Mouse (Mus musculus): ENCODE data around the gene Aloxe3. TPM values are rescaled to one million over a fixed set of nuclear protein-coding genes. Genes with fewer than 3 reads are reported as not detected.
"Not testable (repeated sequence)": the region's sequence is repeated elsewhere in the genome, so short reads cannot be mapped to it uniquely, and the experiment has no call there.

The Aloxe3 gene
- polyA plus RNA-seq, 1 experiment, result 0.01 TPM

DNA sequence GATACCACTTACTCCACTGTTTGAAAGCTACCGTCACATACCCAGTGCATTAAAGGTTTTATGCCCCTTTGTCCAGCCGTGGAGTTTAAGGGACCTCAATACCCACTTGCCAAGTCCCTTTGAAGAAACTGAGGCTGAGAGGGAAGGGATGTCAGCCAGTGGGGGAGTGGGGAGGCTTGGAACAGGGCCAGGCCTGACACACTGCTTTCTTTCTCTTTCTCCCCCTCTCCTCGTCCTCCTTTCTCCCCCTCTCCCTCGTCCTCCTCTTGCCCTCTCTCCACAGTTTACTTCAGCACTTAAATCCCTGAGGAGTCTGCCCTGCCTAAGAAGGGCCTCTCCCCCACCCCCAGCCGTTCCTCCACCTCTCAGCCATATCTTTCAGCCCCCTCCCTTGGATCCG, 35.3 kb upstream of the Aloxe3 start:
- TF ChIP-seq MYOG (IDR thresholded peaks at IDR 0.05; ENCODE audit: control insufficient read depth in 1 of 3, insufficient read depth in 1 of 3, insufficient read length in 2 of 3, low read depth in 2 of 3) (no peak), POLR2A (IDR thresholded peaks at IDR 0.05; ENCODE audit: insufficient read length, low read depth) (no peak), E2F4 (IDR thresholded peaks at IDR 0.05; ENCODE audit: insufficient read depth) (no peak), MYOD1 (IDR thresholded peaks at IDR 0.05; ENCODE audit: control insufficient read depth in 1 of 3, insufficient read length in 2 of 3, low read depth in 2 of 3) (no peak), SRF (IDR thresholded peaks at IDR 0.05; ENCODE audit: control insufficient read depth, insufficient read length, low read depth) (no peak), TCF12 (IDR thresholded peaks at IDR 0.05; ENCODE audit: insufficient read depth, poor library complexity, severe bottlenecking) (no peak), MAX (IDR thresholded peaks at IDR 0.05; ENCODE audit: low read depth) (no peak), REST (IDR thresholded peaks at IDR 0.05; ENCODE audit: insufficient read depth, insufficient read length) (no peak), POLR2AphosphoS2 (IDR thresholded peaks at IDR 0.05; ENCODE audit: insufficient read length, low read depth) (no peak), USF1 (IDR thresholded peaks at IDR 0.05; ENCODE audit: low read depth) (no peak), TCF3 (IDR thresholded peaks at IDR 0.05; ENCODE audit: insufficient read length, low read depth) (no peak), CEBPB (IDR thresholded peaks at IDR 0.05; ENCODE audit: insufficient read depth, poor library complexity, severe bottlenecking) (no peak)
- peak overlapping the region; percentile 91 for H3K4me2 ChIP-seq (ENCODE audit: low read depth)
- no peak overlapping the region for H3ac ChIP-seq (ENCODE audit: control insufficient read depth, insufficient read length)
- H3K79me2 ChIP-seq (ENCODE audit: control insufficient read depth, insufficient read depth), result peaks cover 26% of the 10 kb centered on the region
- H3K27me3 ChIP-seq (ENCODE audit: control insufficient read depth, insufficient read depth, insufficient read length), result no peaks in the 10 kb centered on the region
- peaks cover 20% of the 10 kb centered on the region for H3K36me3 ChIP-seq (ENCODE audit: control insufficient read depth, insufficient read depth)
- peak overlapping the region; percentile 92 for H3K4me3 ChIP-seq

DNA sequence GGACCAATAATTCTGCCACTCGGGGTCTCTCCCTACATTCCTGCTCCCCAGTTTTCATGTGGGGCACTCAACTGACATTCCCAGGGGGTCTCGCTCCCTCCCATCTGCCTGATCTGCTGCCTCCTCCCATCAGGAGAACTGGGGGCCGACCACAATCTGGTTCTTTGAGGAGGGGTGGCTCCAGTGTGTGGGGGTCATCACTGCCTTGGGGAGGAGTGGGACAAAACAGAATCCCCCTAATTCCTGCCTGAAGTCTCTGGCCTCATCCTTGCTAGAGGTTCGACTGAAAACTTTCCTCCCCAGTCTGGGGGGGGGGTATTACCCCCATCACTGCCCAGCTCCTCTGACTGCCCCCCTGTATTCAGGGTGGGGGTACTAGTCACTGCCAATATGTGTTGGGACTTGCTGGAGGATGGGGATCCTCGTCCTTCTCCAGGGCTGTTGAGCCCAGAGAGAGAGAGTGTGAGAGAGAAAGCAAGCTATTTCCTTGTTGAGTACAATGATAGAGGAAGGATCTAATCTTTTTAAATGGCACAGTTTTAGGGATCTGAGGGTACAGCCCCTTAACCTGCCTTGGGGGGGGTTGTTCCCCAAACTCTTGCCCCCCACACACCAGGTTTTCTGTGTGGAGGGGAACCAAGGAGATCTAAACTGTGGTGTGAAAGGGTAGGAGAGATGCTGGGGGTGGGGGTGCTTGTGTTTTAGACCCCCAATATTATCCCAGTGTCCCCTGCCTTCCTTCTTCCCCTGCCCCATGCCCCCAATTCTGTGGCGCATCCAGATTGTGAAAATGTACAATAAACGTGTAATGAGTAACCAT, 33.9 kb upstream of the Aloxe3 start:
- Histone ChIP-seq H3ac (ENCODE audit: control insufficient read depth, insufficient read length) (no peak overlapping the region), H3K79me2 (ENCODE audit: control insufficient read depth, insufficient read depth) (peaks cover 26% of the 10 kb centered on the region), H3K4me2 (ENCODE audit: low read depth) (no peak overlapping the region), H3K36me3 (ENCODE audit: control insufficient read depth, insufficient read depth) (peaks cover 20% of the 10 kb centered on the region), H3K4me3 (no peak overlapping the region), H3K27me3 (ENCODE audit: control insufficient read depth, insufficient read depth, insufficient read length) (no peaks in the 10 kb centered on the region)
- TF ChIP-seq POLR2AphosphoS2 (IDR thresholded peaks at IDR 0.05; ENCODE audit: insufficient read length, low read depth) (no peak), MYOG (IDR thresholded peaks at IDR 0.05; ENCODE audit: control insufficient read depth in 1 of 3, insufficient read depth in 1 of 3, insufficient read length in 2 of 3, low read depth in 2 of 3) (no peak), SRF (IDR thresholded peaks at IDR 0.05; ENCODE audit: control insufficient read depth, insufficient read length, low read depth) (no peak), POLR2A (IDR thresholded peaks at IDR 0.05; ENCODE audit: insufficient read length, low read depth) (no peak), MAX (IDR thresholded peaks at IDR 0.05; ENCODE audit: low read depth) (no peak), USF1 (IDR thresholded peaks at IDR 0.05; ENCODE audit: low read depth) (no peak), MYOD1 (IDR thresholded peaks at IDR 0.05; ENCODE audit: control insufficient read depth in 1 of 3, insufficient read length in 2 of 3, low read depth in 2 of 3) (no peak), E2F4 (IDR thresholded peaks at IDR 0.05; ENCODE audit: insufficient read depth) (no peak), REST (IDR thresholded peaks at IDR 0.05; ENCODE audit: insufficient read depth, insufficient read length) (no peak), TCF3 (IDR thresholded peaks at IDR 0.05; ENCODE audit: insufficient read length, low read depth) (no peak), CEBPB (IDR thresholded peaks at IDR 0.05; ENCODE audit: insufficient read depth, poor library complexity, severe bottlenecking) (no peak), TCF12 (IDR thresholded peaks at IDR 0.05; ENCODE audit: insufficient read depth, poor library complexity, severe bottlenecking) (no peak)

DNA sequence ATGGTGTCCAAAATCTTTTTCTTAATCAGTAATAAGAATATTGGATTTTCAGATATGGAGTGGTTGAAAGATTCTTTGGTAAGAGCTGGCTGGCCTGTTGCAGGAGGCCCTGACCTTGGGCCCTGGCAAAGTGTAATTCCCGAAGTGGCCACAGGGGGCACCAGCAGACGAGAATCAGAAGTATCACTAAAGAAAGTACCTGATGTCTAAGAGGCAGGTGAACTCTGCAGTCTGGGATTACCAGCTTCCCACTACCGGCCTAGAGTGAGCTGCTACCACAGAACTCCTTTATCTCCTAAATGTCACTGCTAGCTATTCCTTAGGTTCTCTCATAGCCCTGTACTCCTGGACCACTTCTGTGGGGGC, 33.3 kb upstream of the Aloxe3 start:
- Histone ChIP-seq H3ac (ENCODE audit: control insufficient read depth, insufficient read length) (no peak overlapping the region), H3K27me3 (ENCODE audit: control insufficient read depth, insufficient read depth, insufficient read length) (no peaks in the 10 kb centered on the region), H3K79me2 (ENCODE audit: control insufficient read depth, insufficient read depth) (peaks cover 26% of the 10 kb centered on the region), H3K36me3 (ENCODE audit: control insufficient read depth, insufficient read depth) (peaks cover 20% of the 10 kb centered on the region), H3K4me3 (no peak overlapping the region), H3K4me2 (ENCODE audit: low read depth) (no peak overlapping the region)
- TF ChIP-seq SRF (IDR thresholded peaks at IDR 0.05; ENCODE audit: control insufficient read depth, insufficient read length, low read depth), result no peak
- no peak for TF ChIP-seq USF1 (IDR thresholded peaks at IDR 0.05; ENCODE audit: low read depth)
- no peak for TF ChIP-seq POLR2A (IDR thresholded peaks at IDR 0.05; ENCODE audit: insufficient read length, low read depth)
- TF ChIP-seq MAX (IDR thresholded peaks at IDR 0.05; ENCODE audit: low read depth), result no peak
- TF ChIP-seq TCF3 (IDR thresholded peaks at IDR 0.05; ENCODE audit: insufficient read length, low read depth), result no peak
- no peak for TF ChIP-seq REST (IDR thresholded peaks at IDR 0.05; ENCODE audit: insufficient read depth, insufficient read length)
- TF ChIP-seq E2F4 (IDR thresholded peaks at IDR 0.05; ENCODE audit: insufficient read depth), result no peak
- no peak for TF ChIP-seq TCF12 (IDR thresholded peaks at IDR 0.05; ENCODE audit: insufficient read depth, poor library complexity, severe bottlenecking)
- no peak for TF ChIP-seq POLR2AphosphoS2 (IDR thresholded peaks at IDR 0.05; ENCODE audit: insufficient read length, low read depth)
- no peak for TF ChIP-seq MYOD1 (IDR thresholded peaks at IDR 0.05; ENCODE audit: control insufficient read depth in 1 of 3, insufficient read length in 2 of 3, low read depth in 2 of 3)
- TF ChIP-seq MYOG (IDR thresholded peaks at IDR 0.05; ENCODE audit: control insufficient read depth in 1 of 3, insufficient read depth in 1 of 3, insufficient read length in 2 of 3, low read depth in 2 of 3), result no peak
- no peak for TF ChIP-seq CEBPB (IDR thresholded peaks at IDR 0.05; ENCODE audit: insufficient read depth, poor library complexity, severe bottlenecking)

DNA sequence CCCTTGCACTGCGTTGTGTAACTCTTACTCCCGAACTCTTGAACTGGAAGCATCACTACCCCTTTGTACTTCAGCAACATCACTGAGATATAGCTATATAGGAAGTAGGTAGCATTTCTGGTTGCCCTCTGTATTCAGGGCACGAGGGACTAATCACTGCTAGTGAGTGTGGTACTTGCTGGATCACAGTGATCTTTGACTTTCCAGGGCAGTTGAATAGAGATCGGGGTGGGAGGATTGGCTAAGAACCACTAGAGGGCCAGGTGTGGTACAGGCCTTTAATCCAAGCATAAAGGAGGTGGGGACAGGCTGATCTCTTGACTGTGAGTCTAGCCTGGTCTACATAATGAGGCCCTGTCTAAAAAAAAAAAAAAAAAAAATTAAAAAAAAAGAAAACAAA, 32.8 kb upstream of the Aloxe3 start:
- peaks cover 20% of the 10 kb centered on the region for H3K36me3 ChIP-seq (ENCODE audit: control insufficient read depth, insufficient read depth)
- H3K27me3 ChIP-seq (ENCODE audit: control insufficient read depth, insufficient read depth, insufficient read length), result no peaks in the 10 kb centered on the region
- H3ac ChIP-seq (ENCODE audit: control insufficient read depth, insufficient read length), result no peak overlapping the region
- TF ChIP-seq TCF12 (IDR thresholded peaks at IDR 0.05; ENCODE audit: insufficient read depth, poor library complexity, severe bottlenecking), result no peak
- TF ChIP-seq POLR2A (IDR thresholded peaks at IDR 0.05; ENCODE audit: insufficient read length, low read depth), result no peak
- TF ChIP-seq POLR2AphosphoS2 (IDR thresholded peaks at IDR 0.05; ENCODE audit: insufficient read length, low read depth), result no peak
- no peak for TF ChIP-seq TCF3 (IDR thresholded peaks at IDR 0.05; ENCODE audit: insufficient read length, low read depth)
- TF ChIP-seq MYOG (IDR thresholded peaks at IDR 0.05; ENCODE audit: control insufficient read depth in 1 of 3, insufficient read depth in 1 of 3, insufficient read length in 2 of 3, low read depth in 2 of 3), result no peak
- no peak for TF ChIP-seq MAX (IDR thresholded peaks at IDR 0.05; ENCODE audit: low read depth)
- no peak for TF ChIP-seq USF1 (IDR thresholded peaks at IDR 0.05; ENCODE audit: low read depth)
- no peak for TF ChIP-seq CEBPB (IDR thresholded peaks at IDR 0.05; ENCODE audit: insufficient read depth, poor library complexity, severe bottlenecking)
- no peak for TF ChIP-seq MYOD1 (IDR thresholded peaks at IDR 0.05; ENCODE audit: control insufficient read depth in 1 of 3, insufficient read length in 2 of 3, low read depth in 2 of 3)
- peaks cover 25% of the 10 kb centered on the region for H3K79me2 ChIP-seq (ENCODE audit: control insufficient read depth, insufficient read depth)
- no peak overlapping the region for H3K4me2 ChIP-seq (ENCODE audit: low read depth)
- H3K4me3 ChIP-seq, result no peak overlapping the region

DNA sequence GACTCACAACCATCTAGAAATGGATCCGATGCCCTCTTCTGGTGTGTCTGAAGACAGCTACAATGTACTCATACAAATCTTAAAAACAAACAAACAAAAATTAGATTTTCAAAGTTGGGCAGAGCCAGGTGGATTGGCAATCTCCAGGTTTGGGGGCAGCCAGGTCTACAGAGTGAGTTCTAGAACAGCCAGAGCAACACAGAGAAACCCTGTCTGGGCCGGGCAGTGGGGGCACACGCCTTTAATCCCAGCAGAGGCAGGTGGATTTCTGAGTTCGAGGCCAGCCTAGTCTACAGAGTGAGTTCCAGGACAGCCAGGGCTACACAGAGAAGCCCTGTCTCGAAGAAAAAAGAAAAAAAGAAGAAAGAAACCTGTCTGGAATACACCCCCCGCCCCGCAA, 31.8 kb upstream of the Aloxe3 start:
- peak overlapping the region; percentile 81 for H3K4me2 ChIP-seq (ENCODE audit: low read depth)

More for the DNA sequence above, 31.8 kb upstream of the Aloxe3 start:
- not testable (repeated sequence) for H3K4me3 ChIP-seq; H3ac ChIP-seq (ENCODE audit: control insufficient read depth, insufficient read length); H3K27me3 ChIP-seq (ENCODE audit: control insufficient read depth, insufficient read depth, insufficient read length)
- Histone ChIP-seq H3K79me2 (ENCODE audit: control insufficient read depth, insufficient read depth) (peaks cover 16% of the 10 kb centered on the region), H3K36me3 (ENCODE audit: control insufficient read depth, insufficient read depth) (peaks cover 20% of the 10 kb centered on the region)

Measured in myocyte (in vitro differentiated cells).